ENCODE assay signal across 8 mouse cellular contexts in genomic region chr11:98767276-98767675, GRCm38 (mm10). TPM values are rescaled to one million over a fixed set of nuclear protein-coding genes. Genes with fewer than 3 reads are reported as not detected.
DNase-seq lines count a peak whose midpoint lies in the region; ATAC-seq and TF ChIP-seq lines count a peak whose summit lies in the region.

No protein-coding gene starts in this region.

- no peaks in the 10 kb centered on the region for H3K9me3 ChIP-seq in lung, embryonic 15.5 days
- no peaks in the 10 kb centered on the region for H3K9me3 ChIP-seq in forebrain, embryonic 16.5 days (ENCODE audit: control insufficient read depth, low read length)
- H3K9me3 ChIP-seq in intestine, embryonic 14.5 days (ENCODE audit: control insufficient read depth, low read length), result no peaks in the 10 kb centered on the region
- H3K9me3 ChIP-seq in liver, postnatal 0 days (ENCODE audit: low read length), result no peaks in the 10 kb centered on the region
- no peaks in the 10 kb centered on the region for H3K9me3 ChIP-seq in stomach, embryonic 15.5 days

- no peak overlapping the region for H3K9ac ChIP-seq in lung, embryonic 15.5 days
- H3K9ac ChIP-seq in forebrain, embryonic 16.5 days (replicated peaks; ENCODE audit: low read depth, low read length), result peak overlapping the region; percentile 26; the same call in 1 of the 2 replicates
- no peak overlapping the region for H3K9ac ChIP-seq in intestine, embryonic 14.5 days (ENCODE audit: low read length)
- H3K9ac ChIP-seq in liver, postnatal 0 days (replicated peaks), result 0 out of 2 replicates have a peak overlapping the region, but pooled peaks have one; percentile 11
- H3K9ac ChIP-seq in stomach, embryonic 15.5 days, result no peak overlapping the region; the same call in 1 of the 2 replicates

- H3K4me3 ChIP-seq in lung, embryonic 15.5 days, result no peak overlapping the region
- H3K4me3 ChIP-seq in forebrain, embryonic 16.5 days (replicated peaks; ENCODE audit: low read length), result no peak overlapping the region
- no peak overlapping the region for H3K4me3 ChIP-seq in intestine, embryonic 14.5 days (ENCODE audit: low read depth, low read length)
- H3K4me3 ChIP-seq in liver, postnatal 0 days (ENCODE audit: low read depth, low read length), result 0 out of 2 replicates have a peak overlapping the region, but pooled peaks have one; percentile 13
- H3K4me3 ChIP-seq in stomach, embryonic 15.5 days (replicated peaks), result no peak overlapping the region

- peak; percentile 8; the same call in 1 of the 2 replicates for ATAC-seq in lung, embryonic 15.5 days (ENCODE audit: borderline replicate concordance, extremely low read depth, low FRiP score, low TSS enrichment)
- peak; percentile 62 for ATAC-seq in forebrain, embryonic 16.5 days
- no peak; the same call in 1 of the 2 replicates for ATAC-seq in intestine, embryonic 14.5 days (replicated peaks; ENCODE audit: low FRiP score, low TSS enrichment, low read depth)
- peak; percentile 43 for ATAC-seq in liver, postnatal 0 days
- no peak for ATAC-seq in stomach, embryonic 15.5 days (ENCODE audit: insufficient read depth, low FRiP score, low read depth)

- H3K27me3 ChIP-seq in lung, embryonic 15.5 days, result no peaks in the 10 kb centered on the region
- H3K27me3 ChIP-seq in forebrain, embryonic 16.5 days (replicated peaks; ENCODE audit: control insufficient read depth, insufficient read depth, low read length), result no peaks in the 10 kb centered on the region
- no peaks in the 10 kb centered on the region for H3K27me3 ChIP-seq in intestine, embryonic 14.5 days (replicated peaks; ENCODE audit: control insufficient read depth, insufficient read depth, low read length)
- no peaks in the 10 kb centered on the region for H3K27me3 ChIP-seq in liver, postnatal 0 days (ENCODE audit: insufficient read depth, low read length)
- H3K27me3 ChIP-seq in stomach, embryonic 15.5 days (replicated peaks), result no peaks in the 10 kb centered on the region

- no peak for TF ChIP-seq CTCF in liver, postnatal 0 days (IDR thresholded peaks at IDR 0.05; ENCODE audit: low read depth)

- peaks cover 26% of the 10 kb centered on the region for H3K36me3 ChIP-seq in lung, embryonic 15.5 days
- H3K36me3 ChIP-seq in forebrain, embryonic 16.5 days (ENCODE audit: control insufficient read depth, insufficient read depth), result peaks cover 26% of the 10 kb centered on the region
- H3K36me3 ChIP-seq in intestine, embryonic 14.5 days (ENCODE audit: control insufficient read depth, insufficient read depth, low read length), result peaks cover 56% of the 10 kb centered on the region
- peaks cover 28% of the 10 kb centered on the region for H3K36me3 ChIP-seq in liver, postnatal 0 days (replicated peaks; ENCODE audit: insufficient read depth, low read length)
- H3K36me3 ChIP-seq in stomach, embryonic 15.5 days, result peaks cover 38% of the 10 kb centered on the region

- no peak for TF ChIP-seq EP300 in liver, postnatal 0 days (IDR thresholded peaks at IDR 0.05; ENCODE audit: low read depth)

- WGBS in lung, embryonic 15.5 days, result 15% methylated on average over 9 of the region's 9 CpGs
- WGBS in forebrain, embryonic 16.5 days, result 17% methylated on average over 9 of the region's 9 CpGs
- 13% methylated on average over 9 of the region's 9 CpGs for WGBS in intestine, embryonic 14.5 days
- WGBS in liver, postnatal 0 days (ENCODE audit: insufficient replicate concordance), result 28% methylated on average over 8 of the region's 9 CpGs
- 20% methylated on average over 9 of the region's 9 CpGs for WGBS in stomach, embryonic 15.5 days

- peak overlapping the region; percentile 77; the same call in 1 of the 2 replicates for H3K27ac ChIP-seq in lung, embryonic 15.5 days
- peak overlapping the region; percentile 81 for H3K27ac ChIP-seq in forebrain, embryonic 16.5 days (ENCODE audit: low read length)
- H3K27ac ChIP-seq in intestine, embryonic 14.5 days (ENCODE audit: low read depth), result no peak overlapping the region
- peak overlapping the region; percentile 16; the same call in 1 of the 2 replicates for H3K27ac ChIP-seq in liver, postnatal 0 days (ENCODE audit: low read depth)
- peak overlapping the region; percentile 41; the same call in 1 of the 2 replicates for H3K27ac ChIP-seq in stomach, embryonic 15.5 days

- DNase-seq in lung, postnatal 14 days, result no peak
- DNase-seq in cerebellum, postnatal 14 days, result peak; percentile 50 to 73
- no peak for DNase-seq in intestine, embryonic 14.5 days (ENCODE audit: low spot score)
- peak; percentile 69 for DNase-seq in liver, postnatal 0 days
- DNase-seq in ovary, postnatal 10 days (ENCODE audit: low spot score), result no peak

- peak overlapping the region; percentile 18; the same call in 1 of the 2 replicates for H3K4me2 ChIP-seq in lung, embryonic 15.5 days
- no peak overlapping the region for H3K4me2 ChIP-seq in forebrain, embryonic 16.5 days (ENCODE audit: low read length)
- peak overlapping the region; percentile 43; the same call in 1 of the 2 replicates for H3K4me2 ChIP-seq in intestine, embryonic 14.5 days (ENCODE audit: low read length)
- H3K4me2 ChIP-seq in liver, postnatal 0 days (ENCODE audit: low read depth, low read length), result peak overlapping the region; percentile 66
- H3K4me2 ChIP-seq in stomach, embryonic 15.5 days, result peak overlapping the region; percentile 43; the same call in 1 of the 2 replicates

- H3K4me1 ChIP-seq in lung, embryonic 15.5 days, result peaks cover 91% of the 10 kb centered on the region
- H3K4me1 ChIP-seq in forebrain, embryonic 16.5 days (replicated peaks; ENCODE audit: control insufficient read depth, insufficient read depth, low read length), result peaks cover 59% of the 10 kb centered on the region
- peaks cover 38% of the 10 kb centered on the region for H3K4me1 ChIP-seq in intestine, embryonic 14.5 days (replicated peaks; ENCODE audit: control insufficient read depth, insufficient read depth, low read length)
- peaks cover 48% of the 10 kb centered on the region for H3K4me1 ChIP-seq in liver, postnatal 0 days (ENCODE audit: insufficient read depth)
- H3K4me1 ChIP-seq in stomach, embryonic 15.5 days, result peaks cover 56% of the 10 kb centered on the region

RNA-seq across cellular contexts. Expression of gene Nr1d1, which starts 7.9 kb away (rescaled TPM):
- polyA plus RNA-seq in lung, embryonic 15.5 days (2015; fragmentation: Nextera tagmentation; extraction: Ambion mirVana), result 1.0 and 1.5 TPM in 2 replicates
- polyA plus RNA-seq in forebrain, embryonic 16.5 days (2015; fragmentation: Nextera tagmentation; extraction: Ambion mirVana), result 3.8 and 4.0 TPM in 2 replicates
- polyA plus RNA-seq in intestine, embryonic 14.5 days (2014; fragmentation: Nextera tagmentation; extraction: Ambion mirVana), result 2.5 and 2.8 TPM in 2 replicates
- 2.0 and 4.2 TPM in 2 replicates for polyA plus RNA-seq in liver, postnatal 0 days (2015; fragmentation: Nextera tagmentation; extraction: Ambion mirVana)
- 2.4 and 2.5 TPM in 2 replicates for polyA plus RNA-seq in stomach, embryonic 15.5 days (2015; fragmentation: Nextera tagmentation; extraction: Ambion mirVana)

RNA-seq across cellular contexts. Expression of gene Thra, which starts 26.8 kb away (rescaled TPM):
- polyA plus RNA-seq in lung, embryonic 15.5 days (2015; fragmentation: Nextera tagmentation; extraction: Ambion mirVana), result 35.6 and 35.8 TPM in 2 replicates
- polyA plus RNA-seq in forebrain, embryonic 16.5 days (2015; fragmentation: Nextera tagmentation; extraction: Ambion mirVana), result 177 and 182 TPM in 2 replicates
- 60.7 and 63.8 TPM in 2 replicates for polyA plus RNA-seq in intestine, embryonic 14.5 days (2014; fragmentation: Nextera tagmentation; extraction: Ambion mirVana)
- polyA plus RNA-seq in liver, postnatal 0 days (2015; fragmentation: Nextera tagmentation; extraction: Ambion mirVana), result 5.1 and 6.1 TPM in 2 replicates
- polyA plus RNA-seq in stomach, embryonic 15.5 days (2015; fragmentation: Nextera tagmentation; extraction: Ambion mirVana), result 42.7 and 44.7 TPM in 2 replicates

RNA-seq across cellular contexts. Expression of gene Msl1, which starts 28.0 kb away (rescaled TPM):
- polyA plus RNA-seq in lung, embryonic 15.5 days (2015; fragmentation: Nextera tagmentation; extraction: Ambion mirVana), result 21.1 and 21.2 TPM in 2 replicates
- 27.7 and 32.0 TPM in 2 replicates for polyA plus RNA-seq in forebrain, embryonic 16.5 days (2015; fragmentation: Nextera tagmentation; extraction: Ambion mirVana)
- polyA plus RNA-seq in intestine, embryonic 14.5 days (2014; fragmentation: Nextera tagmentation; extraction: Ambion mirVana), result 17.5 and 19.1 TPM in 2 replicates
- 5.4 and 6.5 TPM in 2 replicates for polyA plus RNA-seq in liver, postnatal 0 days (2015; fragmentation: Nextera tagmentation; extraction: Ambion mirVana)
- 23.0 and 23.6 TPM in 2 replicates for polyA plus RNA-seq in stomach, embryonic 15.5 days (2015; fragmentation: Nextera tagmentation; extraction: Ambion mirVana)

RNA-seq across cellular contexts. Expression of gene Casc3, which starts 37.4 kb away (rescaled TPM):
- 35.7 and 37.9 TPM in 2 replicates for polyA plus RNA-seq in lung, embryonic 15.5 days (2015; fragmentation: Nextera tagmentation; extraction: Ambion mirVana)
- 52.5 and 54.6 TPM in 2 replicates for polyA plus RNA-seq in forebrain, embryonic 16.5 days (2015; fragmentation: Nextera tagmentation; extraction: Ambion mirVana)
- polyA plus RNA-seq in intestine, embryonic 14.5 days (2014; fragmentation: Nextera tagmentation; extraction: Ambion mirVana), result 34.5 and 37.3 TPM in 2 replicates
- polyA plus RNA-seq in liver, postnatal 0 days (2015; fragmentation: Nextera tagmentation; extraction: Ambion mirVana), result 6.7 and 7.0 TPM in 2 replicates
- polyA plus RNA-seq in stomach, embryonic 15.5 days (2015; fragmentation: Nextera tagmentation; extraction: Ambion mirVana), result 31.7 and 35.3 TPM in 2 replicates

RNA-seq across cellular contexts. Expression of gene Med24, which starts 38.0 kb away (rescaled TPM):
- polyA plus RNA-seq in lung, embryonic 15.5 days (2015; fragmentation: Nextera tagmentation; extraction: Ambion mirVana), result 51.9 and 53.0 TPM in 2 replicates
- polyA plus RNA-seq in forebrain, embryonic 16.5 days (2015; fragmentation: Nextera tagmentation; extraction: Ambion mirVana), result 88.8 and 93.7 TPM in 2 replicates
- 43.0 and 48.0 TPM in 2 replicates for polyA plus RNA-seq in intestine, embryonic 14.5 days (2014; fragmentation: Nextera tagmentation; extraction: Ambion mirVana)
- polyA plus RNA-seq in liver, postnatal 0 days (2015; fragmentation: Nextera tagmentation; extraction: Ambion mirVana), result 10.5 and 10.9 TPM in 2 replicates
- 36.4 and 39.7 TPM in 2 replicates for polyA plus RNA-seq in stomach, embryonic 15.5 days (2015; fragmentation: Nextera tagmentation; extraction: Ambion mirVana)

Comparison
In these comparisons a context has a peak if more than half of its experiments do, and no peak if none do; other contexts are left out.
1. ATAC-seq: peak in lung, embryonic 15.5 days (single experiment), forebrain, embryonic 16.5 days (single experiment) and liver, postnatal 0 days (single experiment); none in intestine, embryonic 14.5 days (single experiment) and stomach, embryonic 15.5 days (single experiment).
2. H3K9ac ChIP-seq: peak in forebrain, embryonic 16.5 days (single experiment) and liver, postnatal 0 days (single experiment); none in lung, embryonic 15.5 days (single experiment), intestine, embryonic 14.5 days (single experiment) and stomach, embryonic 15.5 days (single experiment).
3. DNase-seq: peak in cerebellum, postnatal 14 days (2 of 2) and liver, postnatal 0 days (single experiment); none in lung, postnatal 14 days (single experiment), intestine, embryonic 14.5 days (single experiment) and ovary, postnatal 10 days (single experiment).